Mouse (Mus musculus): ENCODE data around the gene Plekho2.
A peak's percentile ranks its signal among the peaks of the same experiment; 100 is the strongest.

Plekho2 gene

DNA sequence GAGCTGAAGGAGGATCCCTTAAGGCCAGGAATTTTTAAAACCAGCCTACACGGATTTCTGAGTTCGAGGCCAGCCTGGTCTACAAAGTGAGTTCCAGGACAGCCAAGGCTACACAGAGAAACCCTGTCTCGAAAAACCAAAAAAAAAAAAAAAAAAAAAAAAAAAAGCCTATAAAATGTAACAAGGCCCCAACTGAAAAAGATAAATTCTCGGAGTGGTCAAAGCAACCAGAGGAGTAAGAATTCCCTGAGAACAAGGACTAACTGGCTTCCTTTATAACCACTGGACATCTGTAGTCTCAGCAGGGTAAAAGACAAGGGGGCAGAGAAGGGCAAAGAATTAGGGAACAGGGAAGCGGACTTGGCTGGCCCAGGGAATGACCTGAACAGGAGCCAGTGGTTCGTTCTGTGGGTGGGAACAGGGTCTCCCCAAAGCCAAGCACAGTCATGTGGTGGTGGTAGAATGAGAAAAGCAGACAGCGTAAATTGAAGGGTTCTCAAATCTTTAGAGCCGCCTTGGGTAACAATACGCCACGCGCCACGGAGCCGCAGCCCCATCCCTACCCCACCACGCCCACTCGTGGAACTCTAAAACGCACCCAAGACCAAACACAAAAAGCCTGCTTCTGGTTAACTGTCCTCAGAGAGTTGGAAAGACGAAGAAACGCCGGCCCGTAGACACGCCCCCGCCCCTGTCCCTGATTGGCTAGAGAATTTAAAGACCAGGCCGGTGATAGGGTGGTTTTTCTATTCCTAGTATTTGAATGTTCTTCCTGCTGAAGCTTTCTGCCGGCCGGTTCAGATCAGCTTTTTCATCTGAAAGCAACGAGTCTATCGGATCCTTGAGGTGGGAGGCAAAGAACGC lies 6.8 kb upstream of the Plekho2 start, which contains the start of gene Pif1:
TSS of gene Pif1 (plus strand) at position 755 of the 864 bp plus-strand sequence.
- peak; percentile 87 to 91 for DNase-seq

DNA sequence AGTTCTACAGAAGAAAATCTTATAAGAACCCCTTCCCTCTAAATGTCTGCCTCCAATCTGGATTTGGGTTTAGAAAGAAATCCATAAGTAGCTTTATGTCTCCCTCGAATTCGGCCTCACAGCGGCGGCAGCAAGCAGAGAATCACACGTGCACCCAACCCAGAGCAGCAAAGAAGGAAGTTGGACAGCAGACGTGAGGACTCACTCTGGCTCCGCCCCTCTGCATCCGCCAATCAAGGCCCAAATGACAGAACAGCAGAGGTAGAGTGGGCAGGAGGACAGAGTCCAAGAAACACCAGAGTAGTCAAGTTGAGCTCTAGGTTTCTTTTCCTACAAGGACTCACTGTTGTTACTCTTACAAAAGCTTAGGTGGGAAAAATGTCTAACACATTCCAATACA lies 3.2 kb upstream of the Plekho2 start:
- peak; percentile 58 to 75 for DNase-seq

DNA sequence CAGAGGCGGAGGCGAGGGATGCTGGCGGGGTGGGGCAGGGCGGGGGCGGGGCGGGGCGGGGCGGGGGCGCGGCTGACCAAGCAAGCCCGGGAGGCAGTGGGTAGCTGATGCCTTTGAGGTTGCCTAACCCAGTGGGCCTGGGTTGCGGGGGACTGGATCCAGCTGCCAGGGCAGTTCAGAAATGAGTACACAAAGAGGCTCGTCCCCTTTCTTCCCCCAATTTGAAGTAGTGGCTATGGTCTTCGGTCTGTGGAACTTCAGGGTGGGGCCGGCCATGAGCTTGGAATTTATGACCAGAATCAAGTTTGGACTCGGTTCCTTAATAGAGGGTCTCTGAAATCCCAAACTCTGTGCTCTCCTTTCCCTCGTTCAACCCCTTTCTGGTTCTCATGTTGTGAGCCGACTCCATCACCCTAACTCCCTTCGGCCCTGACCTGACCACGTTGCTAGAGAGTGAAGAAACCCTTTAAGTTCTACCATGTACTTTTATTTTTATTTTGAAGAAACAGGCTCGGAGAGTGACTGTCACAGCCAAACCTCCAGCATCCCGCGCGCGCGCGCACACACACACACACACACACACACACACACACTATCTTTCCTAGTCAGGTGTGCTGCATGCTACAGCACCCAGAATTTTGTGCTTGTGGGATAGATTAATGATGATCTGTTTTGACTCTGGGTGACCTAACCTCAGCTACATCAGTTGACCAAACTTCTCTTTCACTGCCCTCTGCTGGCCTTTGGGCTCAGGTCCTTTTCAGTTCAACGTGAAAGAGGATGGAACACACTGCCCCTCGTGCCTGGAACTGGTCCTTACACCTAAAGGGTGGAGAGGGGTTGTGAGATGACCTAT lies 789 bp upstream of the Plekho2 start:
- peak; percentile 90 to 94 for DNase-seq

DNA sequence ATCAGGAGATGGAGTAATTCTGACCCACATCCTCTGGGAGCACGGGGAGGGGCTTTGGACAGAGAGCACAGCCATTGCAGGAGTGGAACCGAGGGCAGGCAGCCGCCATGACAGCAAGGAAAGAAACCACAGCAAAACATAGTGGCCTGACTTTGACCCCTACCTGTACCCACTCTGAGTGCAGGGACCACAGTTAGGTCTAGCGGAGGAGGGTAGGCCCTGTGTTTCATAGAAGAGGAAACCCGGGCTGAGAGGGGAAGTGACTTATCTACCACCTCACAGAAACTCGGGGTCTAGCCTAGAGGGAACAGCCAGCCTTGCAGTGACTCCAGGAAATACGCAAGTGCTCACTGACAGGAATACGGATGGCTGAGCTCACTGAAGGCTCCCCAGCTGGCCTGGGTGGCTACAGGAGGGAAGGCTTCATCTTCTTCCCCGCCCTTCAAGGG lies 1.0 kb downstream of the Plekho2 start:
- DNase-seq = peak; percentile 48 to 56

DNA sequence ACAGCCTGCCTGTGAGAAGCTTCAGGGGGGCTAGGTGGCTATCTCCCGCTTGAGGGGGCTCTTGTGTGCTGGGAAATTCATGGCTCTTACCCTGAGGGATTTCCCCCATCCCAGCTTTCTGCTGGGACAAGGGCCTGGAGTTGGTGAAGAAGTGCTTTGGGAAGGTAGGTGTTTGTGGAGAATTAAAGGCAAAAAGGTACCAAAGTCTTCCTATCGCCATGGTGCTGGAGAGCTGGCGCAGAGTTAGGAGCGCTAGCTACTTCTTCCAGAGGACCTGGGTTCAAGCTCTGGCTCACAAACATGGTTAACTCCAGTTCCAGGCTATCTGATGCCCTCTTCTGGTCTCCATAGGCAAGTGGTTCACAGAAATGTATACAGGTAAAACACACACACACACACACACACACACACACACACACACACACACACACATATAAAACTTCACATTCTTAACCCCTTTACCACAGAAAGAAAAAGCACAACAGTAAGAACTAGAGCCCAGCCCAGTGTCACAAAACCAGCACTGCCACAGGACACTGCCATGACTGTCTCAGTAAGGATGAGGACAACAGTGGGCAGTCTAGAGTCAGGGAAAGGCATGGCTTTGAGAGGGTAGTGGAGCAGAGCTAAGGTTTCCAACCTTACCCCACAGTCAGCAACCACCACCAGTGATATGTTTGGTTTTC lies 2.2 kb downstream of the Plekho2 start:
- DNase-seq = no peak

DNA sequence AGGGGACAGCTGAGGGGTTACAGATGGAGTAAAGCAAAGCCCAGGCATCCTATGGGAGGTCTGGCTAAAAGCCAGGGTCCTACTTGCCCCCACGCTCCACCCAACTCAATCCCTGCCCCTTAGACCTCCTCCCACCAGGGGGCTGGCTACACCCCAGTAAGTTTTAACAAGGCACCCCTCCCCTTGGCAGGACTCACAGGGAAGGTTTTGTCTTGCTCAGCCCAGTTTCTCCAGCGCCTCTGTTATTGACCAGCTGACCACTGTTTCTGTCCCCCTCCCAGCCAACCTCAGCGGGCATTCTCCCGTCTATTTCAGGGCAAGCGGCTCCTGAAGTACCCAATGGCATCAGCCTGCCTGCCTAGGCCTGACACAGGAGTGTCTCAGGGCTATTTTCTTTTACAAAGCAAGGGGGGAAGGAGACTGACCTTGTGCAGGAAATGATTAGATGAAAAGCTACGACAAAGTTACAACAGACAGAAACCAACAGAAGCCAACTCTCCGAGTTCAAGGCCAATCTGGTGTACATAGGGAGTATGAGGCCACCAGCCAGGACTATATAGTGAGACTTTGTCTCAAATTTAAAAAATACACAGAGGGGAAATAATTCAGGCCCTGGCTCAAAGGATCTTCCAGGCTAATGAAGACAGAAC lies 2.9 kb downstream of the Plekho2 start:
- peak; percentile 36 to 52 for DNase-seq

DNA sequence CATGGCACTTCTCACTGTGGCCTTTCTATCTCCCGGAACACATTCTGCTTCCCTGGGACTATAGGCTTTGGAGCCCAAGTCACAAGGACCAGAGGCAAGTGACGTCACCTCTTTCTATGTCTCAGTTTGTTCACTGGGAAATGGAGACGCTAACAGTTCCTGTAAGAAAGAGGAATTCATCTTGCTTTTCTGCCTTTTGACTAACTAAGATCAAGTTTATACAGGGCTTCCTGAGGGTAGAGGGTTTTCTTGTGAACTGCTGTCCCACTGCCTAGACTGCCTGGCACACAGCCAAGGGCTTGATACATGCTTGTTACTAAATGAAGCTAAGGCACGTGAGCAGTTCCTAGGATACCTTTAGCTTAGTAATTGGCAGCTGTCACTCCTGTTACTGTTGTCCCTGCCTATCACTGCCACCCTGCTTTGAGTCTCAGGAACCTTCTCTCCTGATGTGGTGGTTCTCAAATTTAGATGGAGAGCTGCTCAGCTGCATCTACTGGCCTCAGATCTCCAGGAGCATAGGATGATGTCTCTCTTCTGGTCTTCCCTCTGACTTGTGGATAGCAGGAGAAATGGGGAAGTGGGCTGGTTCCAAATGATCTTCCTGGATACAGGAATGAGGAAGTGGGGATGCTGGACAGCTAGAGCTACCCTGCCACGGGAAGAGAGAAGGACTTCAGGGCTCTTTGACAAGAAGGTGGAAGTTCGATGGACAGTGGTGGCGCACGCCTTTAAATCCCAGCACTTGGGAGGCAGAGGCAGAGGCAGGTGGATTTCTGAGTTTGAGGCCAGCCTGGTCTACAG lies 4.2 kb downstream of the Plekho2 start:
- DNase-seq = peak; percentile 69 to 74

DNA sequence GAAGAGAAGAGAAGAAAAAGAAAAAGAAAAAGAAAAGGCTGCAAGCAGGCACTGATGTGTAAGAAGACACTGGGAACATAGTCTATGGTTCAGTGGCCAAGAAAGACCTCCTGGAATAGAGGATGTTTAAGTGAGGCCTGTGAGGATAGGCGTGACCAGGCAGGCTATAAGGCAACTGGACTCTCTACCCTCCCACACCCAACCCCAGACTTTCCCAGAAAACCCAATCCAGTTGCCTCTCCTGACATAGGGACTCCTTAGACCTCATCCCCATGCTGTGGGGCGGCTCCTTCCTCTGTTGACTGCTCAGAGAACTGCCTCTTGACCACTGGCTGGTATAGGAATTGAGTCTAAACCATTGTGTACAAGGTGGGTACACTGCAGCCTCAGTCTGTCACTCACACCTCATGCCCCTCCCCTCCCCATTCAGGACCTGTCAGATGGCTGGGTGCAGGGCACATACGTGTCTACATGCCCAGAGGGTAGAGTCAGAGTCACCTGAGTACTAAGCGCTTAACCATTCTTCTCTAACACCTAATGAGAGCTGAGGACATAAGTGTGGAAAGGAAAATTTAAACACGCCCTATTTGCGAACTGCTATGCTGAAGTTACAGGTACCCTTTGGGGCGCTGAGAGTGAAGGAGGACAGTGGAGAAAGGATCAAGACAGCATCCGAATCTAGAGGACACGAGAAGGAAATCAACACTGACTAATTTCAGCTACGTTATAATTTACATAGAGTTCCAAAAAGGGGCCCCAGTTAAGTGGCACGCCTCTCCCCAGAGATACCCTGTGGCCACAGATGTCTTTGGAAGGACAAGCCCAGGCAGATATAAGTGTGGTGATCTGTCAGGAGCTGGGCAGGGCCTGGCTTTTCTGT lies 5.1 kb downstream of the Plekho2 start:
- no peak for DNase-seq

DNA sequence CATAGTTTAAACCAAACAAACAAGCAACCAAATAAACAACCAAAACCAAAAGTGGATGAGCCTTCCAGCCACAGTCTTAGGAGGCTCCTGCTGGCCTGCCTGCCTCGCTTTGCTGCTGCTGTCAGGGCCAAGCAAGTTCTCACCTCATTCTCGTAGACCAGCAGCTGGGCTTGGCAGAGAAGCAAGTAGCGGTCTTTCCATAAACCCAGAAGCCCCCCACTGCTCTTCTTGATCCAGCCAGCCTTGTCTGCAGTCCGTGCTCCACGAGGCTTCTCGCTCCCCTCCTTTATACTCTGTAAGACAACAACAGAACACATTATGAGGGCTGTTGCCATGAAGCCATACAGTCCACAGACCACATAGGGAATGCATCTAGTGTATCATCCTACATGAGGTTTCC lies 7.0 kb downstream of the Plekho2 start:
- DNase-seq = no peak

DNA sequence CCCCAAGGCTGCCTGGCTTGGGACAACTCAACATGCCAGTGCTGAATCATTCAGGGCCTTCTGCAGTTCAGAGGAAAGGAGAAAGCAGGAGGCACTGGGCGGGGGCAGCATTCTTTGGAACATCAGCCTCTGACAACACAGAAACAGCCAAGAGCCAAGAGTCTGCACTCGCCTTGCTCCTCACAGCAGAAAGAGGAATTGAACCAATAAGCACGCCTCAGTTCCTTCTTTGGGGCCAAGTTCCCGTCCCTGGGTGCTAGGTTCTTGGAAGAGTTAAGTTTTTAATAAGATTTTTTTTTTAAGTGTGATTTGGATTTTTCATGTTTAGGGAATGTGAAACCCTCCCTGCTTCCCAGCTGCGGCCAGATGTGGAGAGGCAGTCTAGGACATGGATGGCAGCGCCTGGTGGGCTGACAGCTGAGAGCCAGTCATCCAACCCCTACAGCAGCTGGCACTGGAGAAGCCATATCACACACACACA lies 10.3 kb downstream of the Plekho2 start:
- DNase-seq = peak in 1 of 2 experiments; percentile 41

DNA sequence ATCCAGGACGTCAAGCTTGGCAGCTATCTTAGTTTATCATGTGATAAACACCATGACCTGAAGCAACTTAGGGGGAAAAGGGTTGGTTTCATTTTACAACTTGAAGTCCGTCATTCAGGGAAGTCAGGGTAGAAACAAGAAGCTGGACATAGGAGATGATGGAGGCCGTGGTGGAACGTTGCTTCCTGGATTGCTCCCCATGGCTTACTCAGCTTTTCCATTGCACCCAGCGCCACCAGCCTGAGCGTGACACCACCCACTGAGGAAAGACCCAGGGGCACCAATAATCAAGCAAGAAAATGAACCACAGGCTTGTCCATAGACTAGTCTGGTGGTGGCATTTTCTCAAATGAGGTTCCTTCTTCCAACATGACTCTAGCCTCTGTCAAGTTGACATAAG lies 11.1 kb downstream of the Plekho2 start:
- no peak for DNase-seq

DNA sequence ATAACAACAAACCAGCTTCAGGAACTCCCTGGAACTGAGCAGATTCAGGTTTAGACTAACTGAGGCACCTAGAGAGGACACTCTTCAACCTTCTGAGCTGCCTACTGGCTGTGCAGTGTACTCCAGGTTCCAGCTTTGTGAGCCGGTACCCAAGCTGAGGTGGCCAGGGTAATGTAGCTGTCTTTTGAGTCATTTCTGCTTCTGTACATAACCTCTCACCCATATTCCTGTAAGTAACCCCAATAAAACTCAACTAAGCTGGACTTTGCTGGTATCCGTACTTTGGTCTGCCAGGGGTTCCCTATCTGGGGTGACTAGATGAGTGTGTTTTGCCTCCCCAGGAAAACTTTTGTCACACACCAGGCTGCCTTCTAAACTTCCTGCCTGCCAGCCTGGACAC lies 15.1 kb downstream of the Plekho2 start:
- no peak for DNase-seq

DNA sequence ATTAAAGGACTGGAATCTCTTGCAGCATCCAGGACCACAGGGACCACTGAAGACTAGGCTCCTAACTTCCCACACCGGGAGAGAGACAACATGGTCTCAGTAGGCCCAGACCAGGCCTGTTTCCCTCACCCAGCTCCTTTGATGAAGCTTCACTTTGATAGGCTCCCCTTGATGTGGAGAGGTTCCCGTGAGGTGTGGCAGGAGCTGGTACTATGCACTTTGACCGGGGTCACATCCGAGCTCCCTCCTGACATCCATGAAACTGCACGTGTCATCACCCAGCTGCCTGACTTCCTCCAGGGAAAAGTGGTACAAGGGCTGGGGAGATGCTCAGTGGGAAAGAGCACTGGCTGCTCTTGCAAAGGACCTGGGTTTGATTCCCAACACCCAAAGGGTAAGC lies 16.8 kb downstream of the Plekho2 start:
- no peak for DNase-seq

DNA sequence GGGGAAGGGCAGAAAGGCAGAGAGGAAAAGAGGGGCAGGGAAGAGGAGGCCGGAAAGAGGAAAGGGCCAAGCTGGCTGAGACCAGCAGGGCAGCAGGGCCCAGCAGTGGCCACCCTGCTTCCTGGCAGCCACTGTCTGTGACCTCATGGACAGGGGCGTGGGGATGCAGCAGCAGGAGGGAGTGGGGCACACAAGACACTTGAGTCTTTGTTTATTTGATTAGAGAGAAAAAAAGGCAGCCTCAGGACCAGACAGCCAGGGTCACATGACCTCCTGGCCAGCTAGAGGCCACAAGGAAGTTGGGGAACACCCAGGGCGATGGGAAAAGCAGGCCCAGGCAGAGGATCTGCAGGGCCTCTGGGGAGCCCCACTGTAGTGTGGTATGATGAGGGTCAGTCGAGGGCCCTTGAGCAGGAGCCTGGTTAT lies 17.7 kb downstream of the Plekho2 start:
- DNase-seq = peak; percentile 56 to 71

DNA sequence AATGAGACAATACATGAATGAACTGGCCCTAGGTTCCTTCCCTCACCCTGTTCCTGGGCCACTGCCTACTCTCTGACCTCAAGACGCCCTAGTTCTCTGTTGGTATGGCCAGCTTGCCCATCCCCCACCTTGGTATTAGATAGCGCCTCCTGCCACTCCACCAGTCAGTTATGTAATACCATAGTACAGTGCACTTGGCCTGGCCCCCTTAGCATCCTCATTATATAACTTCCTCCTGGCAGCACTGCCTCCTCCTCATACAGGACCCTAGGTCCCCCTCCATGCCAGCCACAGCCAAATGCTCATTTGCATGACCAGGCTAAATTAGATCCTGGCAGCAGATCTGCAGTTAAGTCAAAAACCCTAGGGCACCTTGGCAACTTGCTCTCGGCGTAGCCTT lies 18.8 kb downstream of the Plekho2 start:
- DNase-seq = no peak

DNA sequence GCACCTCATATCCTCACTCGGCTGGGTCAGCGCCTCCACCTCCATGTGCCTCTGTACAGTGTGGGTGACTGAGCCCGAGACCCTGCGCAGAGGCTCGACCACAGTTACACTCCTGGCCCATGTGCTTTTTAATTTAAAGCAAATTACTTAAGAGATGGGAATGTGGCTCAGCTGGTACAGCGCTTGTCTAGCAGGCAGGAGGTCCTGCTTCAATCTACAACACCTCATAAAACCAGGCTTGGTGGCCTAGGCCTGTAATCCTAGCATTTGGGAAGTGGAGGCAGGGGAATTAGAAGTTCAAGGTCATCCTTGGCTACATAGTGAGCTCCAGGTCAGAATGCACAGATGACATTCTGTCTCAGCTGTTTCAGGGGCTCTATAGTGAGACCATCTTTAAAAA lies 21.0 kb downstream of the Plekho2 start:
- DNase-seq = no peak

DNA sequence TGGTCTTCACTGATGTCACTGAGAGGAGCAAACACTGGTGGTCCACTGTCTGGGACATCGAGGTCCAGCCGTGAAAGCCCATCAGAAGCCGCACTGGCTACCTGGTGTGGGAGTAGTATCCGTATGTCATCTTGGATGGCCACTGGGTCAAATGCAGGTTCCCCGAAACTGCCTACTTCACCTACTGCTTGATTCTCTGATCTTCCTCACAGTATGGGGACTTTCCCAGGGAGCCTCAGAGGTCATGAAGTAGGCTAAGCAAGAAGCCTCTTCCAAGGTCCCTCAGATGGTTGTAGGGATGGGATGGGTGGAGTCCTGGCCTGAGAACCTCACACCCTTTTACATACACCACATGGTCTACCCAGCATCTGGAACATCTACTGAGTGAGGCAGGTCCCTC lies 22.9 kb downstream of the Plekho2 start:
- DNase-seq = no peak

DNA sequence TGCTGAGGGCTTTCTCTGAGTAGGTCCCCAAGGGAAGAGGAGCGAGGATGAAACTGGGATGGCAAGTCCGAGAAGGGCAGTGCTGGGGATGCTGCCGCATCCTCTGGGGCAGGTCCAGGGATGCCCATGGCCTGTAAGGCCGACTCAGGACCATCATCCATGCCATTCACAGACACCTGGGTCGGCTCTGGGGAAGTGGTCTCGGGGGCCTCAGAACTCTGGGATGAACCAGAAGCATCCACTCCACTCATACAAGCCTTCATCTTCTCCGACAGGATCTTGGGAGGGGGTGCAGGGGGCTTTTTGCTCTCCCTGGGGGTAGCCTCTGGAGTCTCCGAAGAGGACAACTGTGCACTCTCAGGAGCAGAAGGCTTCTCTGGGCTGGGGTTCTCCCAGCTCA lies 23.5 kb downstream of the Plekho2 start:
- DNase-seq = no peak

DNA sequence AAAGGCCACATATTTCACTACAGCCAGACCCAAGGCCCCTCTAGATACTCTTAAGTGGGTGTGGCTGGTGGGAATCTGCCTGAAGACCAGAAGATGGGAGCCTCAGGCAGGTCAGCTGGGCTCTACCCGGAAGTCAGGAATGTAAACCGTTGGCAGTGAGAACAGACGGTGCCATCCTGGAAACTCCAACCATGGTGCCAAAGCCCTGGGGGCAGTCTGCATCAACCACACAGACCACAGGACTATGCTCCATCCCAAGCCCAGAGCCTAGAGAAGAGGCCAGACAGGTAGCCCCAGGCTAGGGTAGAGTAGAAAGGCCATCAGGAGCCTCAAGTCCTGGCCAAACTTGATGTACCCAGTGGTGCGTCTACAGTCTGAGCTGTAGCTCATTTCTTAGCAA lies 24.2 kb downstream of the Plekho2 start:
- DNase-seq = no peak

DNA sequence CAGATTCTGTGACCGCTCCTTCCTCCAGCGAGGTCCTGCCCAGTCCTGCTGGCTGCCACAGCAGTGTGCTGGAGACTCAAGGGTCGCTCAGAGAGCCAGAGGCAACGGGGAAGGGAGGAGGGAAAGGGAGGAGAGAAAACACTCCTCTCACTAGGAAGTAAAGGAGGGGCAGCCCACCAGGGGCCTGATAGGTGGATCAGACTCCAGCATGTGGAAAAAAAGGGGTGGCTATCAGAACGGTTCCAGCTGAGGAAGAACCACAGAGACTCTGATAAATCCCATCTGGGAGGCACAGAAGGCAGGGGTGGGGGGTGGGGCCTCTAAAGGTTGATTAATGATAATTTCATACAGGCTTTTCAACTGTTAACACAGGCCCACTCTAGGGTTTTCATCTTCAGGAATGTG lies 24.8 kb downstream of the Plekho2 start:
- DNase-seq = peak; percentile 63 to 80

Data from kidney, postnatal 4 days (tissue).